Mouse (Mus musculus) ES-Bruce4 (cell line): Measurements from ENCODE around the gene Nat8f5. TPM values are rescaled to one million over a fixed set of nuclear protein-coding genes. Genes with fewer than 3 reads are reported as not detected.
"Not testable (repeated sequence)": the region's sequence is repeated elsewhere in the genome, so short reads cannot be mapped to it uniquely, and the experiment has no call there.

Source experiments
- H3K27ac ChIP-seq: 2 replicates; pipeline ENCODE4 v1.5.1; 2012; ENCODE audit warnings: low read length, inconsistent platforms; ENCODE audit not compliant: insufficient read depth
- H3K27me3 ChIP-seq: 2 replicates; pipeline ENCODE4 v1.6.1; 2012; ENCODE audit warnings: mild to moderate bottlenecking, low read length, inconsistent platforms; ENCODE audit not compliant: control insufficient read depth, poor library complexity, insufficient read depth, severe bottlenecking
- H3K36me3 ChIP-seq: 2 replicates; pipeline ENCODE4 v1.6.1; 2012; ENCODE audit warnings: inconsistent platforms, mild to moderate bottlenecking, low read length, moderate library complexity; ENCODE audit not compliant: control insufficient read depth, poor library complexity, insufficient read depth, severe bottlenecking
- H3K4me1 ChIP-seq: one replicate; pipeline ENCODE4 v1.8.1; 2011; ENCODE audit warnings: low read length; ENCODE audit not compliant: control insufficient read depth, insufficient read depth
- H3K4me3 ChIP-seq: 2 replicates; pipeline ENCODE4 v1.5.1; 2011; ENCODE audit warnings: low read depth, mild to moderate bottlenecking, low read length
- H3K9ac ChIP-seq: 2 replicates; pipeline ENCODE4 v1.6.1; 2012; ENCODE audit warnings: low read depth, mild to moderate bottlenecking, inconsistent platforms; ENCODE audit not compliant: poor library complexity, severe bottlenecking
- H3K9me3 ChIP-seq: replicated peaks from 2 replicates; pipeline ENCODE4 v1.6.1; 2012; ENCODE audit warnings: mild to moderate bottlenecking, low read length, inconsistent platforms; ENCODE audit not compliant: control insufficient read depth, poor library complexity, insufficient read depth, severe bottlenecking
- CTCF ChIP-seq: IDR thresholded peaks from one replicate; pipeline ENCODE4 v1.8.1; 2011; ENCODE audit warnings: low read depth, low read length
- EP300 ChIP-seq: IDR thresholded peaks from 2 replicates; pipeline ENCODE4 v1.6.1; 2011; ENCODE audit warnings: low read depth, low read length; ENCODE audit not compliant: insufficient read depth
- POLR2A ChIP-seq: IDR thresholded peaks from one replicate; pipeline ENCODE4 v1.8.1; 2011; ENCODE audit warnings: low read length; ENCODE audit not compliant: insufficient read depth
- polyA plus RNA-seq: library from polyadenylated mRNA; stranded (reverse); fragments of >200 nt; gene quantifications from 2 replicates; pipeline ENCODE4 v1.2.4, GENCODE M21; 2011; ENCODE audit warnings: low read depth; ENCODE audit not compliant: missing spikeins, insufficient read depth, insufficient read length

The Nat8f5 gene
- polyA plus RNA-seq, 1 experiment = not detected

DNA sequence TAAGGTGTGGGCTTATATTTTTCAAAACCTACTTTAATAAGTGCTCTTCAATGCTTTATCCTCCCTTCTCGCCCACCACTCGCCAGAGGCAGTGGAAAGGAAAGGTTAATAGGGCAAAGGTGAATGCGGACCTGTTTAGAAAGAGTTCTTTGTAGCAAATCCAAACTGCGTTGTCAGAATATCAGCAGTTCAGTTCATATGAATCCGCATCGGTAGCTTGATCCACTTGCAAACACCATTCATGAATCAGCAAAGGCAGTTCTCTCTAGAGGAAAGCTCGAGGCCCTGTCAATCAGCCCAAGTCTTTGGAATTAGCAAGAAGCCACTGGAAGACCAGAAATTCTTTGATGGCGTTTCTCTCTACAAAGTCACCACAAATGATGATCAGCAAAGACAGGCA lies 17.9 kb upstream of the Nat8f5 start:
- no peaks in the 10 kb centered on the region for H3K4me1 ChIP-seq
- TF ChIP-seq CTCF = no peak
- TF ChIP-seq POLR2A = no peak
- no peak for TF ChIP-seq EP300
- no peaks in the 10 kb centered on the region for H3K27me3 ChIP-seq
- no peaks in the 10 kb centered on the region for H3K9me3 ChIP-seq
- H3K27ac ChIP-seq = no peak overlapping the region
- no peaks in the 10 kb centered on the region for H3K36me3 ChIP-seq
- H3K9ac ChIP-seq = no peak overlapping the region
- no peak overlapping the region for H3K4me3 ChIP-seq

DNA sequence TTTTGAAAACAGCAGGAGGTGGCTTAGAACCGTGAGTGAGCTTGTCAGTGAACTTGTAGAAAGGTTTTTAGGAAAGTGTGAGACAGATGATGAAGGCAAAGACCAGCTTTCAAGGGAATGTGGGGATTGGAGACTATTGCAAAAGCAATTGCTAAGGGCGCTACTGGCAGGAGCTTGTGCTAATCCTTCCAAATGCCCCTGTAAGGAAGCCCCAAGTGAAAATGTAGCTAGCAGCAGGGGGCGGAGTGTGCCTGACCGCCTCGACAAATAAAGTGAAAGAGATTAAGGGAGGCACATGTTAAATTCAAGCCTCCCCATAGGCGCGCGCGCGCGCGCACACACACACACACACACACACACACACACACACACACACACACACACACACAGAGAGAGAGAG lies 16.5 kb upstream of the Nat8f5 start:
- H3K9me3 ChIP-seq, H3K36me3 ChIP-seq, H3K9ac ChIP-seq, H3K27me3 ChIP-seq, H3K4me1 ChIP-seq, H3K27ac ChIP-seq, H3K4me3 ChIP-seq: not testable (repeated sequence)

DNA sequence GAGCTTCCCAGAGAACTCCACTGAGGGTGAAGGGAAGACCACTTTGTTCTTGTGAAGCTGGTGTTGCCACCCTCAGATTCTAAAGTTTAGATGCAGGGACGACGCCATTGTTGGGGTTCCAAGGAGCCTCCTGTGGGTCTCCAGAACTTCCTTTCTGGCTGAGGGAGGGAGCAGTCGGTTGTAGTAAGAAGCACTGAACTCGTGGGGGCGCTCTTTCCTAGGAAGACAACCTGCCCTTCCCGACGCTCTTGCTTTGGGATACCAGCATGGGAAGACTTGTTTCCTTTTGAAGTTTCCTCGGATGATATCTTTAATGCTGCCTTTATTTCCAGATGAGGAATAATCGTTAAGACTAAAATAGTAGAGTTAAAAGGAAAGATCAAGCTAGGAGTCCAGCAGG lies 16.1 kb upstream of the Nat8f5 start:
- peak; percentile 21 for TF ChIP-seq CTCF
- H3K27me3 ChIP-seq, H3K9ac ChIP-seq, H3K27ac ChIP-seq, H3K9me3 ChIP-seq, H3K36me3 ChIP-seq, H3K4me1 ChIP-seq, H3K4me3 ChIP-seq: not testable (repeated sequence)

DNA sequence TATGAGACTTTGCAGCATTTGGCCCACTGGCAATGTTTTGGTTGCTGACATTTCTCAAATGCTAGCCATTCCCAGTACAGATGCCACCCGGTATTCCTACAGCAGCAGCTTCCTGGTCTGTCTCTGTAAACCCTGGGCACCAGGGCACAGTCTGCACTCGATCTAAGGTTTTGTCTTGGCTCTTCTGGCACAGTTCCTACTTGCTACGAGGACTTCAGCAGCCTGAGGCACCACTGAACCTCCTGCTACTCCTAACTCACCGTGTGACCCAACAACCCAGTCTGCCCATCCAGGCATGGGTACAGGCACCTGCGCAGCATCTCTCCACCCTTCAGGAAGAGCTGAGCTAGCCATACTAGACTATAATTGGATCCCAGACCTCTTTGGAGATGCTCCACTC lies 15.3 kb upstream of the Nat8f5 start:
- H3K27ac ChIP-seq, H3K9me3 ChIP-seq, H3K36me3 ChIP-seq, H3K9ac ChIP-seq, H3K4me1 ChIP-seq, H3K27me3 ChIP-seq, H3K4me3 ChIP-seq: not testable (repeated sequence)

DNA sequence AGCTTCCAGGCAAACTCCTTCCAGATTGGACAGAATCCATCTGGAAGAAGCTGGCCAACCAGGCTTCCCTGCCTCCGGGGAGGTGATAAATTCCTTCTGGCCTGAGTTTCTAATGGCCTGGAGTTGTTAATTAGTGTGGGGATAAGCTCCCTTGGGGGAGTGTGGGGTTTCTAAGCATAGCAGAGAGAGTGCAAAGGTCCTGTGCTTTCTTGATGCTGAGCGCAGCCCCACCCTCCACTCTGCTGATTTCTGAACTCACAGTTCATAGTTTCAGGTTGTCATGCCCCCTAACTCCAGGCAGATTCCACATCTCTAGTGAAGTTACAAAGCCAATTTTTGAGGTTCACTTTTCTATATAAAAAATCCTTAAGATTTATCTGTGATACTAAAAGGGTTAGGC lies 14.3 kb upstream of the Nat8f5 start:
- not testable (repeated sequence) for H3K27me3 ChIP-seq, H3K27ac ChIP-seq, H3K4me3 ChIP-seq, H3K9ac ChIP-seq, H3K36me3 ChIP-seq, H3K9me3 ChIP-seq, H3K4me1 ChIP-seq

DNA sequence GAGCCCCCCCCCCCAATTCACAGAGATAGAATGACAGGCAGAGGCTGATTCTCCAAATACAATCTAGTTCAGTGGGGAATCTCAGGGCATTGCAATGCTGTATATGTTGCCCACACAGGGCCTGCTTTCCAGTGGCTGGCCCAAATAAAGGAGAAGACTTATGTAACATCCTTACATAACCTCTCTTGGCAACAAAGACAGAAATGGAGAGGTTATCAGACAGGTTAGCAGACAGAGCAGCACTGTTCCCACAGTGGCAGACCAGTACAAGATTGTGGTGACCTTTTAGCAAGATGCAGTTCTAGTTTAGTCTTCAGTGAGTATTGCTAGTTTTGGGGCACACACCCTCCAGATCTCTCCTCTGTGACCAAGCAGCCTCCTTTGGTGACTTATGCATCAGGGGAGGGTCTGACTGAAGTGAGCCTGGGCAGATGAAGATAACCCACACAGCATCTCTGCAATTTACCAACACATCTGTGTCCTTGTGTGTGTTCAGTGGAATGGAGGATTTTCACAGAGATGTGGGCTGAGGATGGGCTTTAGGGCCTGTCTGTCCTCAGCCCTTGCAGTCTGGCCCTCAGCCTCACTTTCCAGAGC lies 13.8 kb upstream of the Nat8f5 start:
- H3K9ac ChIP-seq, H3K4me3 ChIP-seq, H3K9me3 ChIP-seq, H3K27me3 ChIP-seq, H3K36me3 ChIP-seq, H3K27ac ChIP-seq, H3K4me1 ChIP-seq: not testable (repeated sequence)

DNA sequence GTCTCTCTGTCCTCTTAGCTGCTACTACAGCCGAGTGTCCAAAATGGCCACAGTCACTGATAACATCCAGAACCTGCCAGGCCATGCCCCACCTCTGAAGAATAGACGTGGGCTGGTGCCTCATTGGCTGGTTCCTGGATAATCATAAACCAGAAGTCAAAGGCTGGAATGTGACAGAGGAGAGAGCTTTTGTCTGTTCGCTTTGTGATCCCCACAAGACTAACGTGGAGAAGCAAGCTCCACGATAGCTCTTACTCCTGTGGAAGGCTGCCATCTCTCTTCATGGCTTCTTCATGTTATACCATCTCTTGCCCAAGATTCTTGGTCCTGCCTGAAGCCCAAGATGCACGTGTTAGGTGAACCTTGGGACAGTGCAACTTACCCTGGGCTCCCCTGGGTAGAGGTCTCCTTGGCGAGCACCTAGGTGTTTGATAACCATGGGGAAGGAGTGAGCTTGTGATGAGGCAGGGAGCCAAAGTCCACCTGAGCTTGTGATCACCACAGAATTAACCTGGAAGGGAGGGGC lies 11.1 kb upstream of the Nat8f5 start, which contains the start of gene Nat8:
Gene Nat8, minus strand, starts transcription at position 287 of the 526 bp plus-strand sequence.
- TF ChIP-seq EP300 = no peak
- no peak for TF ChIP-seq POLR2A
- no peak for TF ChIP-seq CTCF
- H3K4me3 ChIP-seq = no peak within 1 kb of the TSS
- H3K9me3 ChIP-seq = no peaks in the 10 kb centered on the region
- H3K27me3 ChIP-seq = no peaks in the 10 kb centered on the region
- no peaks in the 10 kb centered on the region for H3K4me1 ChIP-seq
- H3K36me3 ChIP-seq = no peaks in the 10 kb centered on the region
- no peak within 1 kb of the TSS for H3K9ac ChIP-seq
- no peak within 1 kb of the TSS for H3K27ac ChIP-seq
